Mouse (Mus musculus) brain, embryonic 14.5 days (tissue): ENCODE measurements around the gene Ap2b1.

Experiments used
- CTCF ChIP-seq: fragments of 200-500 bp; IDR thresholded peaks from 2 replicates; pipeline ENCODE4 v1.5.1; 2012; ENCODE audit warnings: inconsistent platforms, mild to moderate bottlenecking, moderate library complexity, borderline replicate concordance; ENCODE audit not compliant: insufficient read depth, insufficient read length; ENCODE audit errors: extremely low read depth
- POLR2A ChIP-seq: fragments of 200-500 bp; IDR thresholded peaks from 2 replicates; pipeline ENCODE4 v1.6.1; 2012; ENCODE audit warnings: mild to moderate bottlenecking, inconsistent platforms, borderline replicate concordance; ENCODE audit not compliant: poor library complexity, insufficient read depth, insufficient read length, severe bottlenecking; ENCODE audit errors: extremely low read depth

GRCm38 (mm10) chr11:83276251-83276650, 22.6 kb upstream of the Ap2b1 start:
- TF ChIP-seq CTCF (no peak), POLR2A (no peak)
